In the genomic region with DNA sequence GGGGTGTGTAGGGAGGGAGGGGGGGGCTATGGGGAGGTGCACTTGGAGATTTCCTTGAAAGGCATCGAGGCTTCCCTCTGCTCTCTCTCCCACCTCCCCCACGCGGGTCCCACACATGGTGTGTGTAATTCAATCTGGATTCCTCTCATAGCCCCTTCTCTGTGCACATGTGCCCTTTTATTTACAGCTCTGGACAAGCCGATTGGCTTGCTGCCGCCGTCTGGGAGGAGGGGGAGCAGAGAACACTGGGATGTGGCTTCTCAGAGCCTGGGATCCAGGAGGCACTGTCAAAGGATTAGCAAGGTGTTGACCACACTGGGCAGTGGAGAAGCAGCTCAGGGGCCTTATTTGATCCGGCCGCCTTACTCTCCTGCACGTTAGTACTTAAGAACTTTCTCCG, we compare ENCODE assay signal across 9 mouse cellular contexts. TPM values are rescaled to one million over a fixed set of nuclear protein-coding genes. Genes with fewer than 3 reads are reported as not detected.
DNase-seq lines count a peak whose midpoint lies in the region; ATAC-seq and TF ChIP-seq lines count a peak whose summit lies in the region.
"Had no signal": no experiment of that assay in that cellular context is flagged by ENCODE, and none has a peak within 500 bp of the region (broad histone marks: within the 10 kb centered on the region; RNA-seq: fewer than 3 reads in every experiment).

No protein-coding gene starts in this region.

- TF ChIP-seq POLR2A in heart, adult 2 months (IDR thresholded peaks at IDR 0.05; ENCODE audit: insufficient read depth, low read depth, low read length), result no peak
- no peak for TF ChIP-seq POLR2A in small intestine, adult 2 months (IDR thresholded peaks at IDR 0.05; ENCODE audit: low read depth, low read length)

- peak in 1 of 2 experiments; percentile 44 for DNase-seq in heart, adult 2 months
- no peak for DNase-seq in heart, adult 18-20 months
- DNase-seq in neural tube, embryonic 10.5 days (ENCODE audit: extremely low spot score, low spot score), result peak; percentile 36
- no peak for DNase-seq in intestine, embryonic 14.5 days (ENCODE audit: low spot score)
- DNase-seq in natural killer cell, adult 2 months (ENCODE audit: low spot score in 2 of 2), result no peak
- no peak for DNase-seq in adrenal gland, adult 8-10 months

- no peak overlapping the region for H3K4me3 ChIP-seq in heart, adult 2 months
- no peak overlapping the region for H3K4me3 ChIP-seq in neural tube, embryonic 15.5 days (replicated peaks)
- H3K4me3 ChIP-seq in intestine, embryonic 14.5 days (ENCODE audit: low read depth, low read length), result 0 out of 2 replicates have a peak overlapping the region, but pooled peaks have one; percentile 19
- H3K4me3 ChIP-seq in small intestine, adult 2 months (ENCODE audit: low read depth, low read length), result peak overlapping the region; percentile 24

- no peak overlapping the region for H3K4me2 ChIP-seq in neural tube, embryonic 15.5 days
- peak overlapping the region; percentile 31 for H3K4me2 ChIP-seq in intestine, embryonic 14.5 days (ENCODE audit: low read length)

- no peak for TF ChIP-seq CTCF in heart, adult 2 months (IDR thresholded peaks at IDR 0.05)
- no peak for TF ChIP-seq CTCF in small intestine, adult 2 months (IDR thresholded peaks at IDR 0.05; ENCODE audit: extremely low read depth, insufficient read length, insufficient replicate concordance, low read depth, low read length)

- H3K36me3 ChIP-seq in heart, adult 2 months (ENCODE audit: control insufficient read depth, insufficient read depth, low read length), result peaks cover 12% of the 10 kb centered on the region
- H3K36me3 ChIP-seq in neural tube, embryonic 15.5 days, result no peaks in the 10 kb centered on the region
- no peaks in the 10 kb centered on the region for H3K36me3 ChIP-seq in intestine, embryonic 14.5 days (ENCODE audit: control insufficient read depth, insufficient read depth, low read length)
- H3K36me3 ChIP-seq in small intestine, adult 2 months (ENCODE audit: control insufficient read depth, insufficient read depth, low read length), result no peaks in the 10 kb centered on the region

- no peak overlapping the region for H3K9ac ChIP-seq in heart, adult 2 months (ENCODE audit: low read depth, low read length)
- H3K9ac ChIP-seq in neural tube, embryonic 15.5 days (replicated peaks), result no peak overlapping the region
- H3K9ac ChIP-seq in intestine, embryonic 14.5 days (ENCODE audit: low read length), result no peak overlapping the region

- peaks cover 47% of the 10 kb centered on the region for H3K4me1 ChIP-seq in heart, adult 2 months (ENCODE audit: control insufficient read depth, insufficient read depth, low read length)
- H3K4me1 ChIP-seq in neural tube, embryonic 15.5 days, result peaks cover 40% of the 10 kb centered on the region
- H3K4me1 ChIP-seq in intestine, embryonic 14.5 days (replicated peaks; ENCODE audit: control insufficient read depth, insufficient read depth, low read length), result peaks cover 47% of the 10 kb centered on the region
- H3K4me1 ChIP-seq in small intestine, adult 2 months (ENCODE audit: control insufficient read depth, insufficient read depth, insufficient read length, low read length), result peaks cover 9% of the 10 kb centered on the region; the same call in 1 of the 2 replicates

- no peak for TF ChIP-seq EP300 in heart, adult 2 months (IDR thresholded peaks at IDR 0.05; ENCODE audit: insufficient read depth, low read depth, low read length)

- H3K79me2 ChIP-seq in heart, adult 2 months (replicated peaks; ENCODE audit: control insufficient read depth, insufficient read depth, low read length), result peaks cover 5% of the 10 kb centered on the region; the same call in 1 of the 2 replicates

- H3K9me3 ChIP-seq in neural tube, embryonic 15.5 days (replicated peaks), result no peaks in the 10 kb centered on the region
- no peaks in the 10 kb centered on the region for H3K9me3 ChIP-seq in intestine, embryonic 14.5 days (ENCODE audit: control insufficient read depth, low read length)

- H3K27me3 ChIP-seq in heart, adult 2 months (ENCODE audit: control insufficient read depth, insufficient read depth, low read length), result no peaks in the 10 kb centered on the region
- H3K27me3 ChIP-seq in neural tube, embryonic 15.5 days (replicated peaks), result no peaks in the 10 kb centered on the region
- H3K27me3 ChIP-seq in intestine, embryonic 14.5 days (replicated peaks; ENCODE audit: control insufficient read depth, insufficient read depth, low read length), result no peaks in the 10 kb centered on the region
- H3K27me3 ChIP-seq in small intestine, adult 2 months (ENCODE audit: control insufficient read depth, insufficient read depth, low read length), result no peaks in the 10 kb centered on the region

- intact Hi-C loops in heart, adult 2 months (cut with DNase I), result loop anchor here (10.0 kb wide), 1 partner anchor 356 kb away; the partner anchor contains the start of gene Fam214b

- WGBS in heart, adult 2 months, result 50% methylated on average over 10 of the region's 10 CpGs
- 32% methylated on average over 10 of the region's 10 CpGs for WGBS in neural tube, embryonic 15.5 days
- whole genome bisulfite sequencing in intestine, embryonic 14.5 days, result 18% methylated on average over 10 of the region's 10 CpGs
- 66% methylated on average over 10 of the region's 10 CpGs for WGBS in small intestine, adult 2 months

- no peak for ATAC-seq in neural tube, embryonic 15.5 days (ENCODE audit: low FRiP score)
- 0 out of 2 replicates have a peak, but pooled peaks have one; percentile 32 for ATAC-seq in intestine, embryonic 14.5 days (replicated peaks; ENCODE audit: low FRiP score, low TSS enrichment, low read depth)

- peak overlapping the region; percentile 92 for H3K27ac ChIP-seq in heart, adult 2 months
- no peak overlapping the region for H3K27ac ChIP-seq in neural tube, embryonic 15.5 days (replicated peaks)
- H3K27ac ChIP-seq in intestine, embryonic 14.5 days (ENCODE audit: low read depth), result peak overlapping the region; percentile 51; the same call in 1 of the 2 replicates
- no peak overlapping the region for H3K27ac ChIP-seq in small intestine, adult 2 months (ENCODE audit: insufficient read depth, low read depth, low read length)

RNA-seq across cellular contexts. Expression of gene Rusc2, which starts 19.2 kb away (rescaled TPM):
- total RNA-seq in heart, adult 2 months (2021), result 10 to 100 TPM; 43.5 to 45.3 TPM
- 27.2 and 27.5 TPM in 2 replicates for polyA plus RNA-seq in heart, adult 2 months (2012; rRNA removed)
- total RNA-seq in heart, adult 18-20 months (2021), result 10 to 100 TPM; 50.5 to 53.9 TPM
- 69.2 and 82.7 TPM in 2 replicates for polyA plus RNA-seq in neural tube, embryonic 15.5 days (2015; fragmentation: Nextera tagmentation; extraction: Ambion mirVana)
- 11.2 and 11.7 TPM in 2 replicates for polyA plus RNA-seq in intestine, embryonic 14.5 days (2014; fragmentation: Nextera tagmentation; extraction: Ambion mirVana)
- polyA plus RNA-seq in small intestine, adult 2 months (2012; rRNA removed), result 9.4 and 11.2 TPM in 2 replicates
- total RNA-seq in adrenal gland, adult 8-10 months (2022), result 10 to 100 TPM; 38.8 to 46.9 (median 43.2) TPM
- total RNA-seq: CH12.LX had no signal

RNA-seq across cellular contexts. Expression of gene Fam166b, which starts 28.0 kb away (rescaled TPM):
- not detected for total RNA-seq in heart, adult 2 months (2021)
- 1.4 TPM in 1 of 2 replicates, not detected in the other for polyA plus RNA-seq in heart, adult 2 months (2012; rRNA removed)
- under 1 TPM in 1 of 2 experiments, not detected in 1; 0.26 TPM for total RNA-seq in heart, adult 18-20 months (2021)
- polyA plus RNA-seq in neural tube, embryonic 15.5 days (2015; fragmentation: Nextera tagmentation; extraction: Ambion mirVana), result 1.7 and 2.6 TPM in 2 replicates
- polyA plus RNA-seq in intestine, embryonic 14.5 days (2014; fragmentation: Nextera tagmentation; extraction: Ambion mirVana), result 0.18 TPM in 1 of 2 replicates, not detected in the other
- polyA plus RNA-seq in small intestine, adult 2 months (2012; rRNA removed), result 0.24 TPM in 1 of 2 replicates, not detected in the other
- total RNA-seq in adrenal gland, adult 8-10 months (2022), result not detected
- total RNA-seq: CH12.LX had no signal

RNA-seq across cellular contexts. Expression of gene Tesk1, which starts 40.8 kb away (rescaled TPM):
- 10 to 100 TPM; 36.6 to 37.5 TPM for total RNA-seq in heart, adult 2 months (2021)
- polyA plus RNA-seq in heart, adult 2 months (2012; rRNA removed), result 51.5 and 52.6 TPM in 2 replicates
- 10 to 100 TPM; 30.8 to 32.7 TPM for total RNA-seq in heart, adult 18-20 months (2021)
- 9.7 and 14.1 TPM in 2 replicates for polyA plus RNA-seq in neural tube, embryonic 15.5 days (2015; fragmentation: Nextera tagmentation; extraction: Ambion mirVana)
- polyA plus RNA-seq in intestine, embryonic 14.5 days (2014; fragmentation: Nextera tagmentation; extraction: Ambion mirVana), result 8.6 and 9.5 TPM in 2 replicates
- 45.8 and 77.6 TPM in 2 replicates for polyA plus RNA-seq in small intestine, adult 2 months (2012; rRNA removed)
- 10 to 100 TPM; 55.1 to 64.9 (median 59.3) TPM for total RNA-seq in adrenal gland, adult 8-10 months (2022)

RNA-seq across cellular contexts. Expression of gene Cd72, which starts 53.5 kb away (rescaled TPM):
- total RNA-seq in heart, adult 2 months (2021), result 1 to 10 TPM in 1 of 2 experiments, under 1 TPM in 1; 0.97 to 1.0 TPM
- polyA plus RNA-seq in heart, adult 2 months (2012; rRNA removed), result 1.8 and 4.8 TPM in 2 replicates
- total RNA-seq in heart, adult 18-20 months (2021), result 1 to 10 TPM in 1 of 2 experiments, under 1 TPM in 1; 0.82 to 4.7 TPM
- polyA plus RNA-seq in neural tube, embryonic 15.5 days (2015; fragmentation: Nextera tagmentation; extraction: Ambion mirVana), result 4.3 and 6.7 TPM in 2 replicates
- polyA plus RNA-seq in intestine, embryonic 14.5 days (2014; fragmentation: Nextera tagmentation; extraction: Ambion mirVana), result 4.2 and 4.8 TPM in 2 replicates
- 2.8 and 11.4 TPM in 2 replicates for polyA plus RNA-seq in small intestine, adult 2 months (2012; rRNA removed)
- 1 to 10 TPM; 1.6 to 5.6 (median 4.9) TPM for total RNA-seq in adrenal gland, adult 8-10 months (2022)

Comparison
In these comparisons a context has a peak if more than half of its experiments do, and no peak if none do; other contexts are left out.
1. H3K27ac ChIP-seq: peak in heart, adult 2 months (single experiment) and intestine, embryonic 14.5 days (single experiment); none in neural tube, embryonic 15.5 days (single experiment) and small intestine, adult 2 months (single experiment).
2. H3K4me3 ChIP-seq: peak in intestine, embryonic 14.5 days (single experiment) and small intestine, adult 2 months (single experiment); none in heart, adult 2 months (single experiment) and neural tube, embryonic 15.5 days (single experiment).